Mouse (Mus musculus): ENCODE data around the gene Vezf1.
"Not testable (repeated sequence)": the region's sequence is repeated elsewhere in the genome, so short reads cannot be mapped to it uniquely, and the experiment has no call there.

Gene Vezf1

DNA sequence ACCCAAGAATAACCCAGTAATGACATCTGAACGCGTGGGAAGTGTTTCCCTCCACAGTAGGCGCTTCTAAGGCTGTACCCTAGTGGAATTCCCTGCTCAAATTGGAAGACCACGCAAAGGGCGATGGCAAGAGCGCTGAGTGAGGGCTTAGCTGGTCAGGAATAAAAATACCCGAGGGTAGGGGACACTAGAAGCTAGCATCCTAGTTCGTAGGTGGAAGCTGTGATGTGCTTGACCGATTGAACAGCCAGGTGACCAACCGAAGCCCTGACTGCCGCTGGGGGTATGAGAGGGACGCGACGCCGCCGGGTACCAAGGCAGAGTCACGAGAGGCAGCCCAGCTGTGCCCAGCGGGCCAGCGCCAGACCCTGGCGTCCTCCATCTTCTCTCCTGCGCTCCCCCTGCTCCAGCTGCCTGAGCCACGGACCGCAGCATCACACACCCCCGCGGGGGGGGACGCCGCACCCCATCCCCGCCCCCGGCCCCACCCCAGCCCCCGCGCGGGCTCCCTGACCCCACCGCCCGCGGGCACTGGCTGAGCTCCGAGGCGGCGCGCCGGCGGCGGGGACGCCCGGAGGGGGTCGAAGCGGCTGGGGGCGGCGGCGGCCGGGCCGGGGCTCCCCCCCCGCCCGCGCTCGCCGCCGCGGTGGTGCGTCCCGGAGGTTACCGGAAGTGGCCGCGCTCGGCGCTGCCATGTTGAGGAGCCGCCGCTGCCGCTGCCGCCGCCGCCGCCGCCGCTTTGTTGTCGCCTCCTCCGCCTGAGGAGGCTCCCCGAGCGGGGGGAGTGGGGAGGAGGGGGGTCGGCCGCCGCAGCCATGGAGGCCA, at the start of gene Vezf1:
Vezf1 (plus strand) TSS at position 694 of the 825 bp plus-strand sequence.
- peak; percentile 82 for DNase-seq (ENCODE audit: extremely low read depth, insufficient read length, low spot score)

DNA sequence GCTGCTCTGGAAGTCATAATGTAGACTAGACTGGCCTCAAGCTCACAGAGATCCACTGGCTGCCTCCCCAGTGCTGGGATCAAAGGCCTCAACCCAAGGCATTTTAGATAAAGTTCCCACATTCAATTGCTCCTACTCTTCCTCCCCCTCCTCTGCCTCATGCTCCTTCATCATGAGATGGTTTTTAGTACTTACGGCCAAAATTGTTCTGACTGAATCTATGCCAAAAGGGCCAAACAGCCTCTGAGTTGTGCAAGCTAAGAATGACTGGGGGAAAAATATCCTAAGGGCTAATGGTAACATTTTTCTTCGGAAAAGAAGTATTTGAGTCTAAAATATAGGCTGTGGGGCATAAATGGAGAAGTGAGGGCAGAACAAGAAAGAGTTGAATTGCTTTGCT, 44.1 kb upstream of the Vezf1 start:
- DNase-seq (ENCODE audit: extremely low read depth, insufficient read length, low spot score), result no peak

GRCm38 (mm10) chr11:88027391-88028035, 40.6 kb upstream of the Vezf1 start:
- no peak for DNase-seq (ENCODE audit: extremely low read depth, insufficient read length, low spot score)

DNA sequence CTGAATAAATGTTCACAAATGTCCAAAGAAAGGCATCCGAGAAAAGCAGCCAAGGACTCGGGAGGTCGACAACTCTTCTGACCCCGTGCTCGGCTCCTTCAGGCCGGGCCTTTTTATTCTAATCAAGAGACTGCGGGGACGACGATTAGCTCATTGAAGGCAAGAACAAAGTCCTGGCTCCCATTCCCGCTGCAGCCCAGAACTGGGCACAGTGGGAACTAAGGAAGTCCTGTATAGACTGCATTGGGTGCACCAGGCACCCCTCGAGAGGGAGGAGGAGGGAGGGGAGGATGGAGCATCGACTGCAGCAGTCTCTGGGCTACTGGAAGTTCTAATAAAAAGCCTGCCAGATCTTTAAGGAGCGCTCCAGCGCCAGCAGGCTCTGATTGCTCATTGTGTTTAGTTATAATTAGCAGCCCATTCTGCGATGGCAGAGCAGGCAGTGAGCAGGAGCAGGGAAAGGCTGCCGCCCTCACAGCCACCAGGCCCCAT, 39.8 kb upstream of the Vezf1 start:
- no peak for DNase-seq (ENCODE audit: extremely low read depth, insufficient read length, low spot score)

GRCm38 (mm10) chr11:88030219-88030618, 37.9 kb upstream of the Vezf1 start:
- no peak for DNase-seq (ENCODE audit: extremely low read depth, insufficient read length, low spot score)

GRCm38 (mm10) chr11:88030836-88031235, 37.2 kb upstream of the Vezf1 start:
- no peak for DNase-seq (ENCODE audit: extremely low read depth, insufficient read length, low spot score)

DNA sequence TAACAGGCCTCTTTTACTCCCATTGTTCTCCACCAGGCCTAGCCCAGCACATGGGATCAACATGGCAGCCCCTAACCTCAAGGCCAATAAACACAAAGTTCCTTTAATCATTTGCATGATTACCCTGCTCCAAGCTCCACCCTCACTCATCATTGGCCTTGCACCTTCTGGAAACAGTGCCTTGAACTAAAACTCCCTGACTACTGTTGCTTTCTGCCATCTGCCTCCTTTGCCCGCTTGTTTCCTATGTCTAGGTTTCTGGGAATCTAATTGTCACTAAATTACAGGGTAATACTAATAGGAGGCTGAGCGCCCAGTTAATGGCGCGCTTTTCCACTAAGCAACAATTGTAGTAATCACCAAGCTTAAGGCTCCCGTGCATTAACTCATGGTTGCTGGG, 36.3 kb upstream of the Vezf1 start:
- DNase-seq (ENCODE audit: extremely low read depth, insufficient read length, low spot score), result no peak

DNA sequence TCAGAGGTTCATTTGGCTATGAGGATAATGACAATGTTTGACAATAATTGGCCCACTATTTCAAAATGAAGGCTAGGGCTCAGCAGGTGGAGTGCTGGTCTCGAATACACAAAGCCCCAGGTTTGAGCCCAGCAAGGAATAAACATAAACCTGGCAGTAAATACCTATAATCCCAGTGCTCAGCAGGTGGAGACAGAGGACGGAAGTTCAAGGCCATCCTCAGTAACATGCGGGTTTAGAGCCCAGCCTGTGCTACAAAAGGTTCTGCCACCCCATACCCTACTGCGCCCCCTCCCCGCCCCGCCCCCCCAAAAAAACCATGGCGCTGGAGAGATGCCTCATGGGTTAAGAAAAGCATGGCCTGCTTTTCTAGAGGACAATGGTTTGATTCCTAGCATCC, 32.1 kb upstream of the Vezf1 start:
- DNase-seq (ENCODE audit: extremely low read depth, insufficient read length, low spot score), result no peak

- no peak for DNase-seq (ENCODE audit: extremely low read depth, insufficient read length, low spot score)
Observed at GRCm38 (mm10) chr11:88036761-88037251, 31.3 kb upstream of the Vezf1 start.

- no peak for DNase-seq (ENCODE audit: extremely low read depth, insufficient read length, low spot score)
Observed at GRCm38 (mm10) chr11:88037386-88037785, 30.7 kb upstream of the Vezf1 start.

- DNase-seq (ENCODE audit: extremely low read depth, insufficient read length, low spot score), result no peak
Observed at GRCm38 (mm10) chr11:88039066-88039465, 29.0 kb upstream of the Vezf1 start.

DNA sequence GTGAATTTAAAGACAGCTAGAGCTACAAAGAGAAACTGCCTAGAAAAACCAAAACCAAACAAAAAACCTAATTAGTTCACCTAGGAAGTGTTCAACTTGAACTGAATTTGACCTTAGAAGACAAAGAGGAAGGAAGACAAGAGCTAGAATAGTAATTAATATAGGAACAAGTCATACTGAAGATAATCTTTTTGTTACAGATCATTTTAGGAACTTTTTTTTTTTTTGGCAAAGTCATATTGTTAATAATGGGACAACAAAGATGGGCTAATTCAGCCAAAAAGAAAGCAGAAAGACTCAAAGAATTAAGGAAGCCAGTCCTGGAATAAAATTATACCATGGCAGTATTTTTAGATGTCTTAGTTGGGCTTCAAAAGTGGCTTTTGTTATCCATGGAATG, 23.8 kb upstream of the Vezf1 start:
- no peak for DNase-seq (ENCODE audit: extremely low read depth, insufficient read length, low spot score)

- not testable (repeated sequence) for DNase-seq (ENCODE audit: extremely low read depth, insufficient read length, low spot score)
Observed at GRCm38 (mm10) chr11:88045159-88045558, 22.9 kb upstream of the Vezf1 start.

GRCm38 (mm10) chr11:88045878-88046277, 22.2 kb upstream of the Vezf1 start:
- no peak for DNase-seq (ENCODE audit: extremely low read depth, insufficient read length, low spot score)

DNA sequence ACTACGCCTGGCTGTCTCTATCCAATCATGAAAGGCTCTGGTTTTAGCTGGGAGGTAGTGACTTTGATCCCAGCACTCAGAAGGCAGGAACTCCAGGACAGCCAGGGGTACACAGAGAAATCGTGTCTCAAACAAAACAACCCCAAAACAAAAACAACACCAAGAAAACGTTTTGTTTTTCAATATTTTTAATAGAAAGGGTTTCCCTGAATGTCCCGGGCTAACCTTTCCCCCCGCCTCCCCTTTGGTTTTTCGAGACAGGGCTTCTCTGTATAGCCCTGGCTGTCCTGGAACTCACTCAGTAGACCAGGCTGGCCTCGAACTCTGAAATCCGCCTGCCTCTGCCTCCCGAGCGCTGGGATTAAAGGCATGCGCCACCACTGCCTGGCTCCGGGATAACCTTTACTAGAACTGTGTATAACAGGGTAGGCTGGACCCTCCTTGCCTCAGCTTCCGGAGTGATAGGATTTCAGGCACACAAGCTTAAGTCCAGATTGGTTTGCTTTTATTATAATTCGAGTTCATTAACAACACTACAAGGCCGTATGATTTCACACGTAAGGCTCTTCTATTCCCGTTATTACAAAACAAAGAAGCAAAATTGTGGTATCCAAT, 21.6 kb upstream of the Vezf1 start:
- DNase-seq (ENCODE audit: extremely low read depth, insufficient read length, low spot score), result no peak

DNA sequence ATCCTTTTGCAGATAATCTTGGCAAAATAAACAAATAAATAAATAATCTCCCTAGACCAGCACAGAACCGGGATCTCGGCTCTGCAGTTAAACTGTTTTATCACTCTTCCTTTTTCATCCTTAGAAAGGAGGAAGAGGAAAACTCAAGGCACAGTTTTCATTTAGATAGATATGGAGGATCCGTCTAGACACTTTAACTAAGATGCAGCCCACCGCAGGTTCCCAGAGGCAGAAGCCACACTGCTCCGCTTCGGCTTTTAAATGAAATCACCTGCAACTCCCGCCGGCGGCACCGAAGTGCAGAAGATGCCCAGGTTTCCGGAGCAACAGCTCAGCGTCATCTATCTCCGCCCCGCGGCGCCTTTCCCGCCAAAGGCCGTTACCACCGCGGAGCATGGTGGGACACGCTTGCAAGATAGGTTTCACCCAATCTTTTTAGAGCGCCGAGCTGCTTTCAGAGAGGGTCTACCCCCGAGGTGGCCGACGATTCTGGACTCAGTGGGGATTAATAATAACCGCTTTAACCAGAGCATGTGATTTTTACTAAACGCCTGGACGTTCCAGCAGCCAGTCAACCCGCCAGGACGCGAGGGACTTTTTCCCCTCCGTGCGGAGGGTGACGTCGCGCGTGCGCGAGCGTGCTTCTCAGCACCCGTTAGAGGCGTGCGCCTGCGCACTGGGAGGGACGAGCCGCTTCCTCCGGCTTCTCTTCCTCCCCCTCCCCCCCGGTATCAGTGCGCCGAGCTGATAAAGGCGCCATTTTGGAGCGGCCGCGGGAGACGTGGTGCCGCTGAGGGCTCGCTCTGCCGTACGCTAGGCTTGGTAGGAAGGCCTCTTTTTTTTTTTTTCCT, 20.9 kb upstream of the Vezf1 start, which contains the start of gene Srsf1:
Srsf1 (plus strand) TSS at position 430 of the 851 bp plus-strand sequence.
- DNase-seq (ENCODE audit: extremely low read depth, insufficient read length, low spot score), result peak; percentile 99

DNA sequence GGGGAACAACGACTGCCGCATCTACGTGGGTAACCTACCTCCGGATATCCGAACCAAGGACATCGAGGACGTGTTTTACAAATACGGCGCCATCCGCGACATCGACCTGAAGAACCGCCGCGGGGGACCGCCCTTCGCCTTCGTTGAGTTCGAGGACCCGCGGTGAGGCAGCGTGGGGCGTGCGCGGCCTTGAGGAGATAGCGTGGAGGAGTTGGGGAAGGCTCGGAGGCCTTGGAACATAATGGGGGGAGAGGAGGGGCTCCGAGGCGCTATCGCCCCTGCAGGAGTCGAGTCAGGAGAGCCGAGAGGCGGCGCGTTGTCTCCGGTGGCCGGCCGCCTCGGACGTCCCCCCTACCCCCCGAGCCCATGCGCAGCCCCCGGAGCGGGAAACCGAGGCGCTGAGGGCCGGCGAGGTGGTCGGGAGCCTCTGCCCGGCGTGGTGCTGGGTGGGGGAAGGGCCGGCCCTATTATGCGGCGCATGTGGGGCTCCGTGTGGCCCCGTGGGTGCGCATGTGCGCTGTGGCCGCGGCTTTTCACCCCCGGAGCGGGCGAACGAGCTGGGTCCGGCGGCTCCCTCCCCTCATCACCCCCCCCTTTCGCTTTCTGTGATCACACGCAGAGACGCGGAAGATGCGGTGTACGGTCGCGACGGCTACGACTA, 20.1 kb upstream of the Vezf1 start:
- DNase-seq (ENCODE audit: extremely low read depth, insufficient read length, low spot score), result peak; percentile 69

DNA sequence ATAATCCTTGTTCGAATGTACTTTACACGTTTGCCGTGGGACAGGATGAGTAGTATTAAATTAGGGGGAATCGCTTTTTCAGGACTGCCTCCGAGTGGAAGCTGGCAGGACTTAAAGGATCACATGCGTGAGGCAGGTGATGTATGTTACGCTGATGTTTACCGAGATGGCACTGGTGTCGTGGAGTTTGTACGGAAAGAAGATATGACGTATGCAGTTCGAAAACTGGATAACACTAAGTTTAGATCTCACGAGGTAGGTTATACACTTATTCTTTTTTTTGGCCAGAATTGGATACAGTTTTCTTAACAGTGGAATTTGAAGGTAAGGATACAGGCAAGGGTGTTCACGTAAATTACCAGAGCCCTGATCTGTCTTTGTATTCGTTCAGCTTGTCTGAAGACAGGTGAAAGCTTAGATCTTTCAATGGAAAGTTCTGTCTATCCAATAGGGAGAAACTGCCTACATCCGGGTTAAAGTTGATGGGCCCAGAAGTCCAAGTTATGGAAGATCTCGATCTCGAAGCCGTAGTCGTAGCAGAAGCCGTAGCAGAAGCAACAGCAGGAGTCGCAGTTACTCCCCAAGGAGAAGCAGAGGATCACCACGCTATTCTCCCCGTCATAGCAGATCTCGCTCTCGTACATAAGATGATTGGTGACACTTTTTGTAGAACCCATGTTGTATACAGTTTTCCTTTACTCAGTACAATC, 19.0 kb upstream of the Vezf1 start:
- no peak for DNase-seq (ENCODE audit: extremely low read depth, insufficient read length, low spot score)

- no peak for DNase-seq (ENCODE audit: extremely low read depth, insufficient read length, low spot score)
Observed at GRCm38 (mm10) chr11:88049732-88050131, 18.3 kb upstream of the Vezf1 start.
